Mouse (Mus musculus) CH12.LX (cell line): ENCODE results near the gene Pam. TPM values are rescaled to one million over a fixed set of nuclear protein-coding genes. Genes with fewer than 3 reads are reported as not detected.

ENCODE experiments used
- DNase-seq: peaks from one replicate; pipeline ENCODE4 v3.0.0-alpha.2; 2013; ENCODE audit errors: extremely low read depth
- H3K27ac ChIP-seq: 2 replicates; pipeline ENCODE4 v1.5.1; 2012; ENCODE audit warnings: low read depth, mild to moderate bottlenecking, control low read depth, moderate library complexity; ENCODE audit not compliant: insufficient read depth
- H3K27me3 ChIP-seq: replicated peaks from 2 replicates; pipeline ENCODE3; 2012; ENCODE audit warnings: inconsistent platforms
- H3K36me3 ChIP-seq, 2 experiments: replicated peaks in 1 of 2; 2 replicates each; pipeline versions ENCODE3 to v1.6.1; 2012; ENCODE audit warnings: inconsistent platforms in 1 of 2, low read length in 1 of 2, mild to moderate bottlenecking in 1 of 2, mixed read lengths in 1 of 2, moderate library complexity in 1 of 2; ENCODE audit not compliant: control insufficient read depth in 1 of 2, insufficient read depth in 1 of 2
- H3K4me1 ChIP-seq, 2 experiments: 2 replicates each; pipeline ENCODE4 v1.6.1; 2012; ENCODE audit warnings: inconsistent platforms in 1 of 2, moderate library complexity in 1 of 2; ENCODE audit not compliant: insufficient read depth in 2 of 2, control insufficient read depth in 1 of 2
- H3K4me2 ChIP-seq: 2 replicates; pipeline ENCODE4 v1.6.1; 2012; ENCODE audit warnings: low read depth, mild to moderate bottlenecking, control low read depth; ENCODE audit not compliant: poor library complexity, insufficient read depth, severe bottlenecking
- H3K4me3 ChIP-seq, 3 experiments: fragments of 150-350 bp in 1 of 3; sonication (generic) in 1 of 3; replicated peaks in 1 of 3; 2 replicates each; pipeline versions ENCODE3 to v1.5.1; 2011 to 2012; ENCODE audit warnings: low read depth in 2 of 3, low read length in 2 of 3, mild to moderate bottlenecking in 2 of 3, moderate library complexity in 2 of 3, control low read depth in 1 of 3, improper control_type of control experiment in 1 of 3, inconsistent platforms in 1 of 3, mixed read lengths in 1 of 3; ENCODE audit not compliant: poor library complexity in 1 of 3
- H3K79me2 ChIP-seq: replicated peaks from 2 replicates; pipeline ENCODE4 v1.6.1; 2012; ENCODE audit warnings: mild to moderate bottlenecking, moderate library complexity; ENCODE audit not compliant: control insufficient read depth, poor library complexity, insufficient read depth, severe bottlenecking; ENCODE audit errors: extremely low read depth
- H3K9ac ChIP-seq: 2 replicates; pipeline ENCODE4 v1.6.1; 2012; ENCODE audit warnings: low read depth, mild to moderate bottlenecking, control low read depth, moderate library complexity; ENCODE audit not compliant: insufficient read depth
- H3K9me3 ChIP-seq: replicated peaks from 2 replicates; pipeline ENCODE3; 2012; ENCODE audit warnings: low read length, inconsistent platforms, mixed read lengths
- BHLHE40 ChIP-seq: IDR thresholded peaks from 2 replicates; pipeline ENCODE4 v1.6.1; 2011; ENCODE audit warnings: mild to moderate bottlenecking, low read depth, low read length, improper control_type of control experiment
- CHD1 ChIP-seq: IDR thresholded peaks from 2 replicates; pipeline ENCODE4 v1.6.1; 2012; ENCODE audit warnings: low read depth, low read length, improper control_type of control experiment, inconsistent platforms
- CHD2 ChIP-seq: IDR thresholded peaks from 2 replicates; pipeline ENCODE4 v1.6.1; 2011; ENCODE audit warnings: low read length, improper control_type of control experiment
- CTCF ChIP-seq, 2 experiments: IDR thresholded peaks in 1 of 2; conservative IDR thresholded peaks in 1 of 2; 2 replicates each; pipeline ENCODE4 v1.5.1; 2011 to 2012; ENCODE audit warnings: low read depth in 2 of 2, low read length in 2 of 2, improper control_type of control experiment in 1 of 2, inconsistent platforms in 1 of 2, mild to moderate bottlenecking in 1 of 2, moderate library complexity in 1 of 2
- E2F4 ChIP-seq: IDR thresholded peaks from 2 replicates; pipeline ENCODE4 v1.6.1; 2011; ENCODE audit warnings: low read depth, low read length, improper control_type of control experiment; ENCODE audit not compliant: insufficient replicate concordance
- ETS1 ChIP-seq: conservative IDR thresholded peaks from 2 replicates; pipeline ENCODE4 v1.6.1; 2012; ENCODE audit warnings: low read depth, mild to moderate bottlenecking, inconsistent platforms, low read length, improper control_type of control experiment, moderate library complexity
- GABPA ChIP-seq: IDR thresholded peaks from 2 replicates; pipeline ENCODE4 v1.6.1; 2012; ENCODE audit warnings: low read depth, low read length, improper control_type of control experiment, inconsistent platforms; ENCODE audit not compliant: insufficient replicate concordance
- JUND ChIP-seq: conservative IDR thresholded peaks from 2 replicates; pipeline ENCODE4 v1.6.1; 2011; ENCODE audit warnings: low read depth, low read length, improper control_type of control experiment
- MAFK ChIP-seq: IDR thresholded peaks from 2 replicates; pipeline ENCODE4 v1.6.1; 2011; ENCODE audit warnings: low read length, improper control_type of control experiment; ENCODE audit not compliant: insufficient replicate concordance
- MAX ChIP-seq: IDR thresholded peaks from 2 replicates; pipeline ENCODE4 v1.6.1; 2011; ENCODE audit warnings: low read length, improper control_type of control experiment
- MAZ ChIP-seq: IDR thresholded peaks from 2 replicates; pipeline ENCODE4 v1.6.1; 2012; ENCODE audit warnings: low read depth, mild to moderate bottlenecking, inconsistent platforms, low read length, improper control_type of control experiment, moderate library complexity
- MXI1 ChIP-seq: IDR thresholded peaks from 2 replicates; pipeline ENCODE4 v1.6.1; 2011; ENCODE audit warnings: mild to moderate bottlenecking, low read depth, low read length, improper control_type of control experiment
- NELFE ChIP-seq: IDR thresholded peaks from 2 replicates; pipeline ENCODE4 v1.6.1; 2011; ENCODE audit warnings: low read depth, low read length, improper control_type of control experiment
- NRF1 ChIP-seq: IDR thresholded peaks from 2 replicates; pipeline ENCODE4 v1.6.1; 2014; ENCODE audit warnings: low read depth, mild to moderate bottlenecking, inconsistent platforms, low read length, improper control_type of control experiment, moderate library complexity
- PAX5 ChIP-seq: IDR thresholded peaks from 2 replicates; pipeline ENCODE4 v1.6.1; 2012; ENCODE audit warnings: low read length, inconsistent platforms, mixed read lengths
- POLR2A ChIP-seq: IDR thresholded peaks from 2 replicates; pipeline ENCODE4 v1.6.1; 2011; ENCODE audit warnings: low read depth, mild to moderate bottlenecking, improper control_type of control experiment, low read length
- RAD21 ChIP-seq: IDR thresholded peaks from 2 replicates; pipeline ENCODE4 v1.6.1; 2011; ENCODE audit warnings: low read depth, mild to moderate bottlenecking, low read length, improper control_type of control experiment, moderate library complexity
- RCOR1 ChIP-seq: conservative IDR thresholded peaks from 2 replicates; pipeline ENCODE4 v1.6.1; 2012; ENCODE audit warnings: low read depth, mild to moderate bottlenecking, inconsistent platforms, low read length, improper control_type of control experiment
- SMC3 ChIP-seq: IDR thresholded peaks from 2 replicates; pipeline ENCODE4 v1.6.1; 2011; ENCODE audit warnings: low read depth, low read length, improper control_type of control experiment
- TBP ChIP-seq: conservative IDR thresholded peaks from 2 replicates; pipeline ENCODE4 v1.6.1; 2011; ENCODE audit warnings: low read depth, low read length, improper control_type of control experiment
- TCF12 ChIP-seq: IDR thresholded peaks from 2 replicates; pipeline ENCODE4 v1.6.1; 2014; ENCODE audit warnings: low read depth, mild to moderate bottlenecking, inconsistent platforms, low read length, improper control_type of control experiment
- UBTF ChIP-seq: IDR thresholded peaks from 2 replicates; pipeline ENCODE4 v1.6.1; 2012; ENCODE audit warnings: low read depth, mild to moderate bottlenecking, inconsistent platforms, low read length, improper control_type of control experiment, moderate library complexity
- USF1 ChIP-seq: IDR thresholded peaks from 2 replicates; pipeline ENCODE4 v1.6.1; 2014; ENCODE audit warnings: low read depth, mild to moderate bottlenecking, inconsistent platforms, low read length, improper control_type of control experiment
- USF2 ChIP-seq: conservative IDR thresholded peaks from 2 replicates; pipeline ENCODE4 v1.6.1; 2011; ENCODE audit warnings: low read depth, low read length, improper control_type of control experiment
- ZKSCAN1 ChIP-seq: IDR thresholded peaks from 2 replicates; pipeline ENCODE4 v1.6.1; 2012; ENCODE audit warnings: low read depth, inconsistent platforms, low read length, improper control_type of control experiment, borderline replicate concordance
- ZNF384 ChIP-seq: IDR thresholded peaks from 2 replicates; pipeline ENCODE4 v1.6.1; 2012; ENCODE audit warnings: low read depth, low read length, improper control_type of control experiment, inconsistent platforms
- dilution Hi-C: fragments of 300-500 bp; cut with MboI; formaldehyde crosslinking; loops from 2 replicates; pipeline ENCODE4 v1.14.3; 2020; ENCODE audit warnings: low sequenced_read_pairs; ENCODE audit not compliant: extremely low pct_unique_long_range_greater_than_20kb, extremely low pct_ligation_motif_present
- in situ Hi-C: fragments of 300-500 bp; cut with MboI; formaldehyde crosslinking; loops from 3 replicates; pipeline ENCODE4 v1.14.3; 2019; ENCODE audit warnings: low sequenced_read_pairs, low pct_ligation_motif_present, low pct_unique_long_range_greater_than_20kb, mixed read lengths
- polyA plus RNA-seq: library from polyadenylated mRNA; unstranded; fragments of >175 nt; gene quantifications from 2 replicates; pipeline ENCODE4 v1.2.1, GENCODE M21; 2012; ENCODE audit warnings: low read depth; ENCODE audit not compliant: insufficient read length
- total RNA-seq, 2 experiments: library from RNA; depleted of rRNA; stranded (reverse); fragments of 300-350 nt in 1 of 2; fragments of >200 nt in 1 of 2; gene quantifications; 2 replicates each; pipeline ENCODE4 v1.2.3; 2012 to 2014

Gene Pam
- total and polyA plus RNA-seq, 3 experiments: 0.24 TPM; not detected in 2

DNA sequence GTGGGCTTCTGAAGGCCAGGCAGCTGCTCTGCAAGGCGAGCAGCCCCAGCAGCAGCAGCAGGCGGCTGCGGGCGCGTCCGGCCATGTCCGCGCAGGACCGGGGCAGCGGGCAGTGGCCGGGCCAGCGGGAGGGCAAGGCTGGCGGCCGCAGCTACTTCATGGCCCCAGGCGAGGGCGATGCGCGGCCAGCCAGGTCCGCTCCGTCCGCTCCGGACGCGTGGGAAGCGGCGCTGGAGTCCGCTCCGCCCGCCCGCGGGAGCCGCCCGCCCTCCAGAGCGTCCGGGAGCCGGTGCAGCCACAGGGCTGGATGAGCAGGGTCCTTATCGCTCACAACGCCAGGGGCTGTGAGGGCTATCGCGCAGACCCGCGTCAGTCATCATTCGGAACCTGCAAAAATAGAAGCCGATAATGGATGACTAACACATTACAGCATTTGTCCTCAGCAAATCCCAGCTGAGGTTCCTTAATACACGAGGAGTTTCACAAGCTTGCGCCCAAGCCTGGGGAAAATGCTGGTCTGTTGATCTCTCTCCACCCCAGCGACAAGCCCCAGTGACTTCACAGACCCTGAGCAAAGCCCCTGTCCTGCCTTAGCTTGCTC lies 118.5 kb downstream of the Pam start:
- TF ChIP-seq MXI1 (no peak), CHD1 (no peak), PAX5 (no peak), POLR2A (no peak), ZNF384 (no peak), RAD21 (no peak), ETS1 (no peak), UBTF (no peak), MAZ (no peak), MAX (no peak), ZKSCAN1 (no peak), RCOR1 (no peak), TBP (no peak), BHLHE40 (no peak), CHD2 (no peak), MAFK (no peak), USF2 (no peak), CTCF (conservative IDR thresholded peaks at IDR 0.05 in 1 of 2, IDR thresholded peaks at IDR 0.05 in 1 of 2; ENCODE audit: low read depth in 2 of 2, low read length in 2 of 2) (no peak), NRF1 (no peak)
- TF ChIP-seq, all 38 proteins: peak for 0
- Histone ChIP-seq H3K4me3 (no peak overlapping the region), H3K36me3 (no peaks in the 10 kb centered on the region), H3K27me3 (no peaks in the 10 kb centered on the region), H3K27ac (no peak overlapping the region), H3K4me1 (no peaks in the 10 kb centered on the region), H3K4me2 (no peak overlapping the region), H3K79me2 (no peaks in the 10 kb centered on the region), H3K9me3 (peaks cover 39% of the 10 kb centered on the region), H3K9ac (no peak overlapping the region)
- in situ Hi-C loops (no loop called here), dilution Hi-C loops (no loop called here)
- no peak for DNase-seq

DNA sequence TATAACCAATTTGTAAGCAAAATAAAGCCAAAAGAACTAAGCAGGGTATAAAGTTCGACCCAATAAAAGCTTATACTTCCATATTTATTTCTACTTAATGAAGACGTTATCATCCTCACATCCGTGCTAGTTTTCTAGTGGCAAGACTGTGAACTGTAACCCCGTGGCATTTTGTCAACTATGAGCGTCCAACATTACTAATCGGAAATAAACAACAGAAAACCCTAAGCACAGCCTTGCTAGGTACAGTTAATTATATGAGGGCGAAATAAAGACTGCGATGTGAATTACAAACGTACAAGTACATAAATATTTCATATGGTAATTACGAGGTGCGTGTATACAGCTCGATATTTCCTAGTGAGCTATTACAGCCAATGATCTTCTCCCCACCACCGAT lies 119.4 kb downstream of the Pam start:
- Histone ChIP-seq H3K27ac (no peak overlapping the region), H3K4me2 (no peak overlapping the region), H3K4me1 (no peaks in the 10 kb centered on the region), H3K36me3 (no peaks in the 10 kb centered on the region), H3K27me3 (no peaks in the 10 kb centered on the region), H3K9me3 (peaks cover 39% of the 10 kb centered on the region), H3K4me3 (no peak overlapping the region), H3K79me2 (no peaks in the 10 kb centered on the region), H3K9ac (no peak overlapping the region)
- TF ChIP-seq TCF12 (no peak), SMC3 (no peak), GABPA (no peak), CTCF (conservative IDR thresholded peaks at IDR 0.05 in 1 of 2, IDR thresholded peaks at IDR 0.05 in 1 of 2; ENCODE audit: low read depth in 2 of 2, low read length in 2 of 2) (no peak), JUND (no peak), USF1 (no peak), E2F4 (no peak), NELFE (no peak), NRF1 (no peak), POLR2A (no peak)
- no peak for DNase-seq
- in situ Hi-C loops (no loop called here), dilution Hi-C loops (no loop called here)
